Mouse (Mus musculus) heart, postnatal 0 days (tissue): ENCODE measurements around the gene Glp2r. TPM values are rescaled to one million over a fixed set of nuclear protein-coding genes. Genes with fewer than 3 reads are reported as not detected.
A peak's percentile ranks its signal among the peaks of the same experiment; 100 is the strongest.

Experiments
- ATAC-seq: fragments of 200-750 bp; cut with Nextera tagmentation; 2 replicates; pipeline ENCODE4 v1.8.0; 2017; ENCODE audit warnings: low read depth, moderate number of reproducible peaks, moderate library complexity; ENCODE audit not compliant: insufficient read depth
- DNase-seq: peaks from one replicate; pipeline ENCODE4 v3.0.0-alpha.2; 2016; ENCODE audit warnings: low spot score
- H3K27ac ChIP-seq: fragments of 300-500 bp; sonication (generic); 2 replicates; pipeline ENCODE4 v1.5.1; 2014; ENCODE audit warnings: low read depth, mild to moderate bottlenecking
- H3K27me3 ChIP-seq: fragments of 300-500 bp; sonication (generic); 2 replicates; pipeline ENCODE4 v1.6.1; 2014; ENCODE audit warnings: low read length, mixed read lengths; ENCODE audit not compliant: control insufficient read depth, insufficient read depth
- H3K36me3 ChIP-seq: fragments of 300-500 bp; sonication (generic); replicated peaks from 2 replicates; pipeline ENCODE4 v1.6.1; 2014; ENCODE audit warnings: low read length, mixed read lengths; ENCODE audit not compliant: control insufficient read depth, insufficient read depth
- H3K4me1 ChIP-seq: fragments of 300-500 bp; sonication (generic); 2 replicates; pipeline ENCODE4 v1.6.1; 2014; ENCODE audit warnings: antibody characterized with exemption; ENCODE audit not compliant: control insufficient read depth, insufficient read depth
- H3K4me2 ChIP-seq: fragments of 300-500 bp; sonication (generic); 2 replicates; pipeline ENCODE4 v1.6.1; 2014; ENCODE audit warnings: low read depth, mild to moderate bottlenecking, low read length, moderate library complexity
- H3K4me3 ChIP-seq: fragments of 300-500 bp; sonication (generic); 2 replicates; pipeline ENCODE4 v1.5.1; 2014; ENCODE audit warnings: low read depth, low read length
- H3K9ac ChIP-seq: fragments of 300-500 bp; sonication (generic); replicated peaks from 2 replicates; pipeline ENCODE4 v1.6.1; 2014; ENCODE audit warnings: low read depth, low read length, mixed read lengths
- H3K9me3 ChIP-seq: fragments of 300-500 bp; sonication (generic); replicated peaks from 2 replicates; pipeline ENCODE4 v1.6.1; 2016; ENCODE audit warnings: low read length; ENCODE audit not compliant: control insufficient read depth
- CTCF ChIP-seq: IDR thresholded peaks from 2 replicates; pipeline ENCODE4 v1.5.1; 2016; ENCODE audit warnings: antibody characterized with exemption, control low read depth, low read depth
- EP300 ChIP-seq: IDR thresholded peaks from 2 replicates; pipeline ENCODE4 v1.6.1; 2016; ENCODE audit warnings: antibody characterized with exemption, low read depth
- WGBS: fragments of 180-500 bp; shearing (Covaris S2); extraction: QIAGEN DNeasy Blood & Tissue Kit; methylation state at CpG from one replicate; pipeline ENCODE4 v1.1.7; 2014; 5-methylcytosine and 5-hydroxymethylcytosine counted together
- polyA plus RNA-seq: library from polyadenylated mRNA; unstranded; fragments of >200 nt; fragmentation: Nextera tagmentation; extraction: Ambion mirVana; gene quantifications from 2 replicates; pipeline ENCODE4 v1.2.1, GENCODE M21; 2015
- total RNA-seq: library from RNA; depleted of rRNA; stranded (reverse); fragments of >200 nt; gene quantifications from 2 replicates; pipeline ENCODE4 v1.2.3, GENCODE M21; 2014; ENCODE audit warnings: low replicate concordance

Glp2r gene
- total and polyA plus RNA-seq, 2 experiments from 2014 or later: not detected

- no peaks in the 10 kb centered on the region for H3K4me1 ChIP-seq
- TF ChIP-seq CTCF: peak; percentile 53
- TF ChIP-seq EP300: no peak
- H3K36me3 ChIP-seq: no peaks in the 10 kb centered on the region
- H3K4me3 ChIP-seq: no peak overlapping the region
- H3K4me2 ChIP-seq: no peak overlapping the region
- no peaks in the 10 kb centered on the region for H3K27me3 ChIP-seq
- DNase-seq (peak; percentile 43), ATAC-seq (peak; percentile 30; the same call in 1 of the 2 replicates)
- no peak overlapping the region for H3K27ac ChIP-seq
- H3K9ac ChIP-seq: no peak overlapping the region
- no peaks in the 10 kb centered on the region for H3K9me3 ChIP-seq
- 23% methylated on average over 8 of the region's 8 CpGs for WGBS
Observed at GRCm38 (mm10) chr11:67772577-67772976, 1.6 kb upstream of the Glp2r start.

GRCm38 (mm10) chr11:67771691-67772090 lies 738 bp upstream of the Glp2r start:
- DNase-seq: no peak
- Histone ChIP-seq H3K4me2 (no peak overlapping the region), H3K36me3 (no peaks in the 10 kb centered on the region), H3K9ac (no peak overlapping the region), H3K27ac (no peak overlapping the region), H3K4me3 (no peak overlapping the region), H3K4me1 (no peaks in the 10 kb centered on the region), H3K27me3 (no peaks in the 10 kb centered on the region), H3K9me3 (no peaks in the 10 kb centered on the region)
- TF ChIP-seq EP300: no peak
- no peak for TF ChIP-seq CTCF
- ATAC-seq: no peak
- WGBS: 83% methylated on average over 2 of the region's 2 CpGs

- peak; percentile 70 for TF ChIP-seq CTCF
- no peak for TF ChIP-seq EP300
Observed at GRCm38 (mm10) chr11:67757373-67758167, 13.4 kb downstream of the Glp2r start.

GRCm38 (mm10) chr11:67756287-67756686 lies 14.7 kb downstream of the Glp2r start:
- no peak for ATAC-seq
- no peak overlapping the region for H3K4me3 ChIP-seq
- no peaks in the 10 kb centered on the region for H3K9me3 ChIP-seq
- 100% methylated on average over 1 of the region's 1 CpGs for WGBS
- no peaks in the 10 kb centered on the region for H3K27me3 ChIP-seq
- H3K4me1 ChIP-seq: no peaks in the 10 kb centered on the region
- no peak overlapping the region for H3K9ac ChIP-seq
- H3K27ac ChIP-seq: no peak overlapping the region
- no peak for TF ChIP-seq CTCF
- TF ChIP-seq EP300: no peak
- no peak overlapping the region for H3K4me2 ChIP-seq
- no peaks in the 10 kb centered on the region for H3K36me3 ChIP-seq
- DNase-seq: no peak

More at GRCm38 (mm10) chr11:67757373-67758167, 13.4 kb downstream of the Glp2r start:
- Histone ChIP-seq H3K27ac (no peak overlapping the region), H3K4me2 (no peak overlapping the region), H3K4me1 (no peaks in the 10 kb centered on the region), H3K27me3 (no peaks in the 10 kb centered on the region), H3K9ac (no peak overlapping the region), H3K9me3 (no peaks in the 10 kb centered on the region), H3K36me3 (no peaks in the 10 kb centered on the region), H3K4me3 (no peak overlapping the region)
- DNase-seq (peak; percentile 8), ATAC-seq (no peak)
- 61% methylated on average over 15 of the region's 15 CpGs for WGBS

- Histone ChIP-seq H3K4me2 (no peak overlapping the region), H3K9me3 (no peaks in the 10 kb centered on the region), H3K9ac (no peak overlapping the region), H3K27me3 (no peaks in the 10 kb centered on the region), H3K4me1 (no peaks in the 10 kb centered on the region), H3K27ac (no peak overlapping the region), H3K4me3 (no peak overlapping the region), H3K36me3 (no peaks in the 10 kb centered on the region)
- TF ChIP-seq EP300 (no peak), CTCF (peak; percentile 48)
- peak; percentile 16 for DNase-seq
- no peak for ATAC-seq
Observed at GRCm38 (mm10) chr11:67741569-67741968, 29.4 kb downstream of the Glp2r start.
